Mouse (Mus musculus) heart, adult 11 months (tissue): ENCODE results near the gene Itprip.

ENCODE experiments used
- DNase-seq: peaks from one replicate; pipeline ENCODE4 v3.0.0; 2022

Itprip gene

DNA sequence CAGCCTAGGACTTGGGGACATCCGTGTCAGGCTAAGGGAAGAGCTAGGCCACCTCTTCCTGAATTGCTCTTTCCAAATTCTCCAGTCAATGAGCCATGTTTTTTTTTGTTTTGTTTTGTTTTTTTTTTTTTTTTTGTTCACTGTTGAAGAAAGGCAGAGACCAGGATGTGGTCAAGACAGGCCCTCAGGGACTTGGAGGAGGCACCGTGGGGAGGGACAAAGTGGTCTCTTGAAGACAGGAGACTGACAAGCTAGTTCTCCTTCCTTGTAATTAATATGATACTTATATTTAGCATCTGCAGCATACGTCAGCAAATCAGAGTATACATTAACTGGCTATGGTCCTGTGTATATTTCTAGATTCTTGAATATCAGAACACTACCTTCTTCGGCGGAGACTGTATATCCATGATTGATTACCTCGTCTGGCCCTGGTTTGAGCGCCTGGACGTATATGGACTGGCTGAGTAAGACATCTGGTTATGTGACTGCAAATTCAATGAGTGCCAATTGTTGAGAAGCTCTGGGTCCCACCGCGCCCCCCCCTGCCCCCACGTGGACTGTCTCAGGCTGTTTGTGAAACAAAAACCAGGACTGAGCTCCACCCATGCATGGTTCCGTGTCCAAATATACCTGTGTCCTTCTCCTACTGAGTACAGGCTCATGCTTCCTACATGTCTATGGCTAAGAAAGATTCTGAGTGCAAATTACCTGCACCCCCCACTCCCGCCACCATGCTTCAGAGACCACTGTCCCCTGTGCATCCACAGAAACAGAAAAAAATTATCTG is 34.6 kb downstream of the Itprip start:
- DNase-seq, result peak; percentile 83

DNA sequence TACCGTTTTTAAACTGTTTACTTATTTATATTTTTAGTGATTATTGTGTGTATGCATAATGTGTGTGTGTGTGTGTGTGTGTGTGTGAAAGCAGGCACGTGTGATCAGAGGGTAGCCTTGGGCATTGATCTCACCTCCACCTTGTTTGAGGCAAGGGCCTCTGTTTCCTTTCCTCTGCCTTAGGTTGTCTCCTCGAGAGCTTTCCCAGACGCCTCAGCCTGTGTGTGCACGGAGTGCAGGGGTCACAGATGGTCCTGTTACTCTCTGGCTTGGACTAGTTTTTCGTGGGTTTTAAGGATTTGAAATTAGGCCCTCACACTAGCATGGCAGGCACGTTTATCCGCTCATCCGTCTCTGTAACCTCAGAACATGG is 36.2 kb downstream of the Itprip start:
- DNase-seq, result no peak

GRCm38 (mm10) chr19:47882151-47882881 is 36.8 kb downstream of the Itprip start:
- DNase-seq, result peak; percentile 92

DNA sequence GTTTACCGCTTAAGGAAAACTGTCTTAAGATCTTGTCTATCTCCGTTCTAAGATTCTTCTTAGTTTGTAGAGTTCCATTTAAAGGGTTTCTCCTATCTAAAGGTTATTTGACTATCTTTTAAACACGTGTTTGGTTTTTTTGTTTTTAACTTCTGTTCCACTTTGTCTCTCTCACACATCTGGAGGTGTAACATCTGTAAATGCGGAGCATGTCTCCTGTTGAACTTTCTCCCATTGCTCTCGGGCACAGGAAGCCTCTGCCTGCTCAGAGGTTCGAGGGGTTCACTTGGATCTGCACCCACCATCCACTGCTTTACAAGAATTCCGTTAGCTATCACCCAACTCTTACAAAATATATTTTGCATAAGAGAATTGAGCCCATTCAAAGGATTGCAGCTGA is 37.6 kb downstream of the Itprip start:
- DNase-seq, result peak; percentile 74

DNA sequence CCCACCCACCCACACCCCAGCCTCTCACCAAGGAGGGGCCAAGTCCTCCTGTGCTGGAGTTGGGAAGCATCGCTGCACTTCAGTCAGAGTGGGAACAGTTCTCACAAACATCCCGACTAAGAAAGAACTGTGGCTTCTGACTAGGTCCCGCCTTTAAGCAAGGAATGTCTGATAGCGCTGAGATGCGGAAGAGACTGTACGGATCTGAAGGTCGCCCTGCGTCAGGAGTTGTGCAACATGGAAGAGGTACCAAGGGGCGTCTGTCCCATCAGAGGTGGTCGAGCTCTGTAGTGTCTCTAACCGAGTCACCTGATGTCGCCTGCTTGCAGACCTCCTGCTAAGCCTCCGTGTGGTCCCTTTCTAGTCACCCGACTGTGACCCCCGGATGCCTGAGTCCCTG is 42.8 kb downstream of the Itprip start:
- DNase-seq, result no peak

GRCm38 (mm10) chr19:47871515-47871914 is 47.6 kb downstream of the Itprip start:
- no peak for DNase-seq

DNA sequence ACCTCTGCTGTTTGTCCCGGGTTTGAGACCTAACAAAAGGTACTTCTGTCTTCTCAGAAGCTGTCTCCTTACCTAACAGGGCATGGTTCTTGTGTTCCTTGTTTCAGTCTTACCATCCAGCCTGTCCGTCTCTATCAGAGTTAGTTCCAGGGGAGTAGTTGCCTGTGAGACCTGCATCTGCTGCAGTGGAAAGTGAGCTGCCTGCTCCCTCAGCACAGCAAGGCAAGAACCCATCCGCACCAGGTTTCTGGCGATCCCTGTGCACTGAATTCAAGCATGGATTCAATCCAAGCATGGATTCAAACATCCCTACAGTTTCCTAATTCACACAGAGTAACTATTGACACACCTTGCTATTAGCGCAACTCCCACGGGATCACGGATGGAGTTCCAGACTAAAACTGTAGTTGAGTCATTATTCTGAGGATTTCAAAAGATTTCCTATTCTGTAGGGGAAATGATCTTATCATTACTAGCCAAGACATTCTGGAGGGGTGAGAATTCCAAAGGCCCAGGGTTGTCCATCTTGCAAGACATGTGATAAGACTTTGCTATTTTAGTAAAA is 48.9 kb downstream of the Itprip start:
- DNase-seq, result peak; percentile 70

DNA sequence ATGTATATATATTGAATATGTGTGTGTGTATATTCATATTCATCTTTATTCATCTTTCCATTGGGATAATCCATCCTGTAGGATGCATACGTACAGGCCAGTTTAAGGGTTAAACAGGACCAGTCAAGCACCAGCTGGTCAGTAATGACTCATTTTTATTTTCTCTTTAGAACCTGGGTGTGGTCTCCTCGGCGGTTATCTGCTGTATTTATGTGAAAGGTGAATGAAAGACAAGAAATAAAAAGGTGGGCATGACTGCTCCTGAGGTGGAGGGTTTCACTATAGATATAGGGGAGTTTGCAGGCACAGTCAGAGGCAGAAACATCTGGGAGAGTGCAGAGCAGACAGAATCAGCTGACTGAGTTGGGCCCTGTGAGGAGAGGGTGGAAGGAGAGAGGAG is 49.6 kb downstream of the Itprip start:
- peak; percentile 50 for DNase-seq

GRCm38 (mm10) chr19:47868951-47869350 is 50.1 kb downstream of the Itprip start:
- no peak for DNase-seq

- peak; percentile 73 for DNase-seq
These were observed 51.4 kb downstream of the Itprip start for GRCm38 (mm10) chr19:47867628-47868175.

GRCm38 (mm10) chr19:47865353-47865947 is 53.6 kb downstream of the Itprip start, which contains the start of gene Gsto2:
Gsto2 (plus strand) TSS chr19:47865534.
- peak; percentile 100 for DNase-seq

- peak; percentile 64 for DNase-seq
These were observed 54.4 kb downstream of the Itprip start for GRCm38 (mm10) chr19:47864721-47865120.

- peak; percentile 87 for DNase-seq
These were observed 55.0 kb downstream of the Itprip start for GRCm38 (mm10) chr19:47864051-47864450.

DNA sequence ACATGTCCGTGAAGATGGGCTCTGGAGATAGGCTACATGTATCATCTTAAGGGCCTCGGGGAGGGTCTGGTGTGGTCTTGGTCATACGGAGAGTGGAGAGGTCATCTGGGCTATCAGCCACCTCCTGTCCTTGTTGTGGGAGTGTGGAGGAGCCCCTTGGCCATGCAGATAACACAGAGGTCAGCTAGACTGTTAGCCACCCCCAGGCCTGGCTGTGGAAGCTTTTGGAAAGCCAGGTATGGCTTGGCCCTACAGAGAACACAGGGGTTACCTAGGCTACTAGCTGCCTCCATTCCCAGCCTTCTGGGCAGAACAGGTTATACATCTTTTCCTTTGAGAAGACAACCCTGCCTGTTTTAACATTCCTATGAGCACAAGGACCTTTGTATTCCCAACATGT is 56.5 kb downstream of the Itprip start:
- DNase-seq, result peak; percentile 91

DNA sequence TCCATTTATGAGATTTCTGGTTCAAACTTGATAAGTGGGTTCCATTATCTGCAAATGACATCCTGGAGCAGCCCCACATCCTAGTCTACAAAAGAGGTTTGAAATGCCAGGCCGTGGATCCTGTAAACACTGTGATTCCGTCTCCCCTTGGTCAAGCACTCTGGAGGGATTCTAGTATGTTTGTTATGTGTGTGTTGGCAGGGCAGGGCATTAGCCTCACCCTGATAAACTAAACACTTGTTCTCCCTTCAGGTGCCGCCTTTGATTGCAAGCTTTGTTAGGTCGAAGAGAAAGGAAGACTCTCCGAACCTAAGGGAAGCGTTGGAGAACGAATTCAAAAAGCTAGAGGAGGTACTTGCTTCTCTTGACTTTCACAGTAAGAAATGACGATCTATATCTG is 59.9 kb downstream of the Itprip start:
- DNase-seq, result peak; percentile 56

DNA sequence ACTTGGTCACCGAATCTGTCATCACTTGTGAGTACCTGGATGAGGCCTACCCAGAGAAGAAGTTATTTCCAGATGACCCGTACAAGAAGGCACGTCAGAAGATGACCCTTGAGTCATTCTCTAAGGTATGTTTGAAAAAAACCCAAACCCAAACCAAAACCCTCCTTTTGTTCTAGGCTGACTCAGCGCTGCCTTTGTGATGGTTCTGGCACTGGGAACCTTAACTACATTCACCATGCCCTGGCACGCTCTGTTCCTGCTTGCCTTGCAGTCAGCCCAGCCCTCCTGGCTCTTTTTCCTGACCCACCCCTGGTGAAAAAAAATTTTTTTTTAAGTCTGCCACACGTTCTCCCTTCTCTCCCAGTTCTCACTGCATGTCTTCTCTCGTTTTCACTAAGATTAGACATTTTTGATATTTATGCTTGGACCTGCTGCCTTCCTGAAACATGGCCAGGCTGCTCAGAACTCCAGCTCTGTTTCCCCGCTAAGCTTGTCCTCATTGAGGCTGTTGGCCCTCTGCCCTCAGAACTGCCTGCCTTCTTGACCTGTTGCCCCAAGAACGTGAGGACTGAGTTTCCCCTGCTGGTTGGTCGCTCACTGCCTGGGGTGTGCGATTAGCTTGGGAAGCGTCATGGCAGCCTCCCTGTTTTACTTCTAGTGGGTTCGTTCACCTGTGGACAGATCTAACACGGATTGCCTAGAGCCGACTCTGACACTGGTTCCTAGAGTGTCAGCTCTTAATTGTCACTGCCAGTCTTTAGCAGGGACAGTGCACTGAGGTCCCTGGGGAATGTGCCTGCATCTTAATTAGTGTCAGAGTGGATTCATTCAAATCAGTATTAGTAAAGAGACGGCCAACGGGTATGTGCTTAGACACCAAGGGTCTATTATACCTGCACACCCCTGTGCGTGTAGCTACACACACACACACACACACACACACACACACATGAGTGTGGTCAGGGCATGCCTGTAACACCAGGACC is 60.8 kb downstream of the Itprip start:
- DNase-seq, result peak; percentile 86

DNA sequence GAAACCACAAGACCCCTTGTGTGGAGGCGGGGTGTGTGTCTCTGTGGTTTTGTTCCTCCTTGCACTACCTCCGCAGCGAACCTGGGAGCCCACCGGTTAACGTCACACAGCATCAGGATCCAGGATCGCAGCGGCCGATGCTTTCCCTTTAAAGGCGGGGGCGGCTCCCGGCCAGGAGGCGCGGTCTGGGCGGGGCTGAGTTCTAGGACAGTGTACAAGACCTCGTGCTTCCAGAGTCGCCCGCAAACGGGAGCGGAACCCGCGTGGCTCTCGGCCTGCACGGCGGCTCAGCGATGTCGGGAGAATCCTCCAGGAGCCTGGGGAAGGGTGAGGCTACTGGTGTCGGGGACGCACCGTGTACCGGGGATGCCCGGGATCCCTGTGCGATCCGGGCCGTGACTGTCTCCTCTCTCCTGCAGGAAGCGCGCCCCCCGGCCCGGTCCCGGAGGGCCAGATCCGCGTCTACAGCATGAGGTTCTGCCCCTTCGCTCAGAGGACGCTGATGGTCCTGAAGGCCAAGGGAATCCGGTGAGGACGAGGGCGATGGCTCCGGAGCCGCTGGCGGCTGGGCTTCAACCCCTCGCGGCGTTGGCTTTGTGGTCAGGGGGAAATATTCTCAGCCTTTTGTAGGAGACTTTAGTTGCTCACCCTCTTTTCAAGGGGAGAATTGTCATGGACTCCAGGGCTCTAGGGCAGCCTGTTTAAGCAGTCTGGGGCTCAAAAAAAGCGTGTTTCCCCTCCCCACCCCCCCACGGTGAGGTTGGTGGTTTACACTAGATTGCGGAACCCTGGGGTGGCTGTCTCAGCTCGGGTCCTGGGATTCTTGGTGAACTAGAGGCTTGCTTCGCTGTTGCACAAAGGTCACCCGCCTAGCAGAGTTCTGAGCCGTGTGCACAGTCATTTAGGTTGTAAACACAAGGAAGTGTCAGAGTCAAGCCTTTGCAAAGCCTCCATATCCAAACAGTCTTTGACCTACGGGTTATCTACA is 64.0 kb downstream of the Itprip start, which contains the start of gene Gsto1:
Gene Gsto1 (plus strand): TSS at position 175 of the 988 bp plus-strand sequence.
- DNase-seq, result peak; percentile 99

DNA sequence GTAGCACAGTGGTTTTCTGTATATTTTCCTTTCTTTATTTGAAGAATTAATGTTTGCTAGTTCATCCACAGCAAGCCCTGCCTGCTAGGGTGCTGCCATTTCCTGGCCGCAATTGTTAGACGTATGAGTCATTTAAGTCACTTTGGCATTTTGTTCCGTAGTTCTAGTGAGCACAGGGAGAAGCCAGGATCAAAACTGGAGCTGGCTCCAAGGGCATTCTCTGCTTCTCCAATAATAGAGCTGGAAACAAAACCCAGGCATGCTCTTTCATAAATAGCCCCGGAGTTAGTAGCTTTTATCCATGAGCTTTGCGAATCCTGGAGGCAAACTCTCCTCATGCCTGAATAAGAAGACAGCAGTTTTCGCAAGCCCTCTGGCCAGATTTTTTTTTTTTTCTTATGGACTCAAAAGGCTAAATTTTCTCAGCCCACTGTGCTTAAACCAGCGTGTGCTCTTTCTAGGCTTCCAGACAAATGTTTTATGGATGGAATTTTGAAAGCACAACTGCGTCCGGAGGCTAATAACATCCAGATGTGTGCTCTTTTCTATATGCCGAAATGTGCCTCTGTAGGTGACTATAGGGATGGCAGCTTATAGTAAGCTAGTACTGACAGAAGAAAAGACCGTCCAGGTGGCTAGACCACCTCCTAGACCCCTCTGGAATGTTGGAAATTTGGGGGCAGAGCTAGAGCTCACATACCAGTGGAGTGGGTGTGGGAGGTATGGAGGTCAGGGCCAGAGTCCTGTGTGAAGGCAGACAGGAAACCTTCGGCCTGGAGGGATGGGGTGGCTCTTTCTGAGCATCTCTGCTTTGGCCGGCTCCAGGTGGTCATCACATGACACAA is 64.9 kb downstream of the Itprip start:
- DNase-seq, result peak; percentile 93

- DNase-seq, result no peak
These were observed 66.0 kb downstream of the Itprip start for GRCm38 (mm10) chr19:47853053-47853452.

DNA sequence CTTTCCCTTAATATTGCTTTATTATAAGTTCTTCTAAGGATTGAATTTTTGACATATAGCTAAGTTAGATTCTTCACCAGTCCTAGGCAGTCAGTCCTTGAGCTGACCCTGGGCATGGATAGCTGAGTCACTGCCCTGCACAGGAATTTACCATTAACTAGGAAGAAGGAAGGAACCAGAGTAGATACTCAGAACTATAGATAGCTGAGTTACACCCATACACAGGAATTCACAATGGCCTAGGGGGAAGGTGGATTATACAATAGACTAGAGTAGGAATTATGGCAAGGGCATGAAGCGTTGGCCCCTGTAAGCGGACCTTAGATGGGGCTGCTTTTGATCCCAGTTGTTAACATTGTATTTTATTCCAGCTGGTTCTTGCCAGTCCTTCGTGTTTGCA is 67.0 kb downstream of the Itprip start:
- peak; percentile 50 for DNase-seq
